Mouse (Mus musculus): ENCODE results near the gene Nfxl1.

The Nfxl1 gene

GRCm38 (mm10) chr5:72501763-72502162 is 57.7 kb downstream of the Nfxl1 start:
- DNase-seq (ENCODE audit: low spot score): no peak

- no peak for DNase-seq (ENCODE audit: low spot score)
Observed at GRCm38 (mm10) chr5:72498271-72498670, 61.2 kb downstream of the Nfxl1 start.

DNA sequence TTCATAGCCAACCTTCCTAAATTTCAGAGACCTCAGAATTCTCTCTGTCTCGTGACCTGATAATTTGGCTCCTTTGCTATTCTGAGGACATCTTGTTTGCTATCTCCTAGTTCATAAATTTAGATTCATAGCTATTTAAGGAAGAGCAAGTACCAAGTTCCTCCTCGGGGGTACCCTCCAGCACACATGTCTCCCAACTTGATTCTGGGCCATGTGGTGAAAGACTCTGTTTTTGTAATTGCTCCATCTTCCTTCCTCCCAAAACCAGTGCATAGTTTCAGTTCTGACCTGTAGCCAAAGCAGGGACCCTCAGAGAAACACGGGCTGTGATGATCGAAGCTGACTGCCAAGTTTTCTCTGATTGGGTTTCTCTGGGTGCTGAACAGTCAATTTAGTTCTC is 62.7 kb downstream of the Nfxl1 start:
- DNase-seq (ENCODE audit: low spot score): no peak

- DNase-seq (ENCODE audit: low spot score): no peak
Observed at GRCm38 (mm10) chr5:72493906-72494305, 65.6 kb downstream of the Nfxl1 start.

- no peak for DNase-seq (ENCODE audit: low spot score)
Observed at GRCm38 (mm10) chr5:72491232-72491631, 68.3 kb downstream of the Nfxl1 start.

- no peak for DNase-seq (ENCODE audit: low spot score)
Observed at GRCm38 (mm10) chr5:72480456-72480855, 79.0 kb downstream of the Nfxl1 start.

GRCm38 (mm10) chr5:72472317-72473009 is 87.0 kb downstream of the Nfxl1 start:
- no peak for DNase-seq (ENCODE audit: low spot score)

- DNase-seq (ENCODE audit: low spot score): no peak
Observed at GRCm38 (mm10) chr5:72471746-72472145, 87.7 kb downstream of the Nfxl1 start.

GRCm38 (mm10) chr5:72464932-72465331 is 94.6 kb downstream of the Nfxl1 start:
- DNase-seq (ENCODE audit: low spot score): no peak
